Mouse (Mus musculus): ENCODE measurements around the gene Fam120c.
A peak's percentile ranks its signal among the peaks of the same experiment; 100 is the strongest.
"Not testable (repeated sequence)": the region's sequence is repeated elsewhere in the genome, so short reads cannot be mapped to it uniquely, and the experiment has no call there.

Gene Fam120c

GRCm38 (mm10) chrX:151343761-151344500, at the start of gene Fam120c:
TSS of gene Fam120c (plus strand) at chrX:151344175.
- DNase-seq, result peak; percentile 83

GRCm38 (mm10) chrX:151298329-151298728, 45.6 kb upstream of the Fam120c start:
- DNase-seq, result no peak

- DNase-seq, result no peak
These were observed 30.2 kb upstream of the Fam120c start for GRCm38 (mm10) chrX:151313732-151314131.

GRCm38 (mm10) chrX:151333615-151334014, 10.4 kb upstream of the Fam120c start:
- DNase-seq, result no peak

GRCm38 (mm10) chrX:151337804-151338203, 6.2 kb upstream of the Fam120c start:
- no peak for DNase-seq

- peak; percentile 67 for DNase-seq
These were observed 568 bp downstream of the Fam120c start for GRCm38 (mm10) chrX:151344501-151344984.

- peak; percentile 37 for DNase-seq
These were observed 1.6 kb downstream of the Fam120c start for GRCm38 (mm10) chrX:151345333-151346125.

GRCm38 (mm10) chrX:151347278-151347677, 3.3 kb downstream of the Fam120c start:
- no peak for DNase-seq

- DNase-seq, result no peak
These were observed 5.3 kb downstream of the Fam120c start for GRCm38 (mm10) chrX:151349322-151349721.

- DNase-seq, result peak; percentile 14
These were observed 74.8 kb downstream of the Fam120c start for GRCm38 (mm10) chrX:151418801-151419200.

- DNase-seq, result no peak
These were observed 76.8 kb downstream of the Fam120c start for GRCm38 (mm10) chrX:151420791-151421190.

GRCm38 (mm10) chrX:151443637-151444036, 99.7 kb downstream of the Fam120c start:
- no peak for DNase-seq

- no peak for DNase-seq
These were observed 100.2 kb downstream of the Fam120c start for GRCm38 (mm10) chrX:151444189-151444588.

- no peak for DNase-seq
These were observed 144.2 kb downstream of the Fam120c start for GRCm38 (mm10) chrX:151488128-151488527.

GRCm38 (mm10) chrX:151493269-151493668, 149.3 kb downstream of the Fam120c start:
- not testable (repeated sequence) for DNase-seq

GRCm38 (mm10) chrX:151496596-151496995, 152.6 kb downstream of the Fam120c start:
- DNase-seq, result no peak

GRCm38 (mm10) chrX:151508536-151508935, 164.6 kb downstream of the Fam120c start:
- DNase-seq, result no peak

GRCm38 (mm10) chrX:151509906-151510305, 165.9 kb downstream of the Fam120c start:
- no peak for DNase-seq

- no peak for DNase-seq
These were observed 169.1 kb downstream of the Fam120c start for GRCm38 (mm10) chrX:151513066-151513465.

GRCm38 (mm10) chrX:151513694-151514093, 169.7 kb downstream of the Fam120c start:
- no peak for DNase-seq

- DNase-seq, result no peak
These were observed 174.2 kb downstream of the Fam120c start for GRCm38 (mm10) chrX:151518181-151518580.

- DNase-seq, result no peak
These were observed 176.1 kb downstream of the Fam120c start for GRCm38 (mm10) chrX:151520127-151520457.

GRCm38 (mm10) chrX:151520458-151521322, 176.7 kb downstream of the Fam120c start, which contains the start of gene Phf8:
TSS of gene Phf8 (plus strand) at chrX:151520672.
- DNase-seq, result peak; percentile 95
